Mouse (Mus musculus) adrenal gland, postnatal 4 days (tissue): ENCODE results near the gene Sox2. TPM values are rescaled to one million over a fixed set of nuclear protein-coding genes. Genes with fewer than 3 reads are reported as not detected.

Experiments
- DNase-seq, 2 experiments: peaks; one replicate each; pipeline ENCODE4 v3.0.0; 2021 to 2022; ENCODE audit warnings: low spot score in 2 of 2, mixed read lengths in 2 of 2
- microRNA-seq: library from miRNA; unstranded; fragments of <30 nt; microRNA quantifications from one replicate; pipeline ENCODE4 v1.2.0, GENCODE M21; 2021
- total RNA-seq, 2 experiments: library from RNA; stranded (reverse); gene quantifications; 2 replicates each; pipeline ENCODE4 v1.2.3; 2021

The Sox2 gene
- total RNA-seq, 2 experiments from 2014 or later: 0.92 to 1.5 TPM

GRCm38 (mm10) chr3:34691703-34692393, 41.6 kb downstream of the Sox2 start:
- DNase-seq: no peak

DNA sequence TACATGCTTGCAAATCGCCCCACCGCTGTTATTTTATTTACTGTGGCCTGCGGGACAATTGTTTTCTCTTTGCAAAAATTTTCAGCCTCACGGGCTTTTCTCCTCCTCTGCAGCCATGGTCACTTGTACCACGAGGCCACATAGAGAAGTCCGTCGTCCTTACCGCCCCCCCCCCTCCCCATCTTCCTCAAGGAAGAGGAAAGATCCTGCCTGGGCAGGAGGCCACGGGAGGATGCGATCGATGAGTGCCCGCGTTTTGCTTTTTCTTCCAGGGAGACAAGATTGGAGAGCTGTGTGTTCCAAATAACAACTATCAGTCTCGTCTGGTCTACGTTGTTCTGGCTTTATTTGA, 42.2 kb downstream of the Sox2 start:
- no peak for DNase-seq

Small RNA genes lying within 50 kb of the gene (microRNA-seq; reads per million reads assigned to microRNA genes)
- gene Mir1897: not detected
